Mouse (Mus musculus): ENCODE results near the gene Colgalt1.
A peak's percentile ranks its signal among the peaks of the same experiment; 100 is the strongest.

DNA sequence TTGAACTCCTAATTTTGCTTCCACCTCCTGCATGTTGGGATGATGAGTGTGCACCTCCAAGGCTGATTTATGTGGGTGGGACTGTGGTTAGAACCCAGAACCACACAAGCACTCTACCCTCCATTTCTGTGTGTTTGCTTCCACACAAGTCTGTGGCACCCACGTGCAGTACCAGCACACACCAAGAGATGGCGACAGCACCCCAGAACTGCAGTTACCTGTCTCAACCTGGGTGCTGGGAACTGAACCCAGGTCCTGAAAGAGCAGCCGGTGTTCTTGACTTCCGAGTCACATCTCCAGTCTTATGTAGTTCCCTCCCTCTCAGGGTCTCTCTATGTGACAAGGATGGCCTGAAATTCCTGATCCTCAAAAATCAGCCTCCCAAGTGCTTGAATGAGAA lies 46.8 kb upstream of the Colgalt1 start:
- TF ChIP-seq CTCF (IDR thresholded peaks at IDR 0.05; ENCODE audit: borderline replicate concordance, extremely low read depth, insufficient read depth, insufficient read length): peak; percentile 22; the same call in 1 of the 2 replicates
- TF ChIP-seq POLR2A (IDR thresholded peaks at IDR 0.05; ENCODE audit: borderline replicate concordance, extremely low read depth, insufficient read depth, insufficient read length, poor library complexity, severe bottlenecking): no peak

Data from brain, embryonic 14.5 days (tissue).